Mouse (Mus musculus) bone marrow macrophage, adult 2 months (primary cell): Measurements from ENCODE around the gene Pheta1.

Experiments used
- CTCF ChIP-seq: IDR thresholded peaks from 2 replicates; pipeline ENCODE4 v1.5.1; 2012; ENCODE audit warnings: low read depth, mild to moderate bottlenecking, low read length, moderate library complexity
- POLR2A ChIP-seq: IDR thresholded peaks from 2 replicates; pipeline ENCODE4 v1.6.1; 2012; ENCODE audit warnings: mild to moderate bottlenecking, low read depth, low read length, borderline replicate concordance

GRCm38 (mm10) chr5:121808202-121808601 is 40.6 kb upstream of the Pheta1 start:
- TF ChIP-seq CTCF (no peak), POLR2A (no peak)
